13 mouse cellular contexts compared by ENCODE assay signal in the genomic region with DNA sequence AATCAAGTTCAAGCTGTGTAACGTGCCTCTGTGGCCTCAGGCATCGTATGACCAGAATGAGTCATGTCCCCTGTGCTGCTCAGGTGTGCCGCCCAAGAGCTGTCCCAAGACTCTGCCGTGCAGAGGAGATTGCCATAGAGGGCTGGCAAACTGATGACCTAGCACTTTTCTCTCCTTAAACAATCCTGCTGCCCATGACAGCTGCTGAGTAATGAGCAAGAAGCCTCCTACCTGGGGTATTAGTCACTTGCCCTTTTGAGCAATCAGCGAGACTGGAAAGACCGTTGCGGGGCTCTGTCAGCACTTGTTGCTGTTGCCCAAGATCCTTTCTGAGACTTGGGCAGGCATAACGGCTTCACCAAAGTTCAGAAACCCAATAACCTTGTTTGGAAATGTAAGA.
DNase-seq lines count a peak whose midpoint lies in the region; ATAC-seq and TF ChIP-seq lines count a peak whose summit lies in the region.
"Had no signal": no experiment of that assay in that cellular context is flagged by ENCODE, and none has a peak within 500 bp of the region (broad histone marks: within the 10 kb centered on the region; RNA-seq: fewer than 3 reads in every experiment).

No protein-coding gene starts in this region.

- H3K9ac ChIP-seq in neural tube, embryonic 15.5 days (replicated peaks), result no peak overlapping the region
- H3K9ac ChIP-seq: limb, embryonic 12.5 days had no signal

- no peak overlapping the region for H3K27ac ChIP-seq in cerebellum, adult 2 months (ENCODE audit: insufficient read depth, low read length)
- H3K27ac ChIP-seq in neural tube, embryonic 15.5 days (replicated peaks), result no peak overlapping the region
- H3K27ac ChIP-seq: limb, embryonic 12.5 days had no signal

- H3K9me3 ChIP-seq in neural tube, embryonic 15.5 days (replicated peaks), result no peaks in the 10 kb centered on the region
- H3K9me3 ChIP-seq: limb, embryonic 12.5 days had no signal

- H3K4me1 ChIP-seq in cerebellum, adult 2 months (ENCODE audit: control insufficient read depth, insufficient read depth, low read length), result peaks cover 3% of the 10 kb centered on the region; the same call in 1 of the 2 replicates
- H3K4me1 ChIP-seq in neural tube, embryonic 15.5 days, result 0 out of 2 replicates have a peak, but pooled peaks cover 8% of the 10 kb centered on the region

- H3K79me2 ChIP-seq in C2C12 (ENCODE audit: control insufficient read depth, insufficient read depth) (no peaks in the 10 kb centered on the region), myocyte (ENCODE audit: control insufficient read depth, insufficient read depth) (no peaks in the 10 kb centered on the region)

- no peak for TF ChIP-seq CTCF in cerebellum, adult 2 months (IDR thresholded peaks at IDR 0.05; ENCODE audit: borderline replicate concordance, insufficient read depth, low read depth, low read length)
- TF ChIP-seq CTCF in C2C12 (IDR thresholded peaks at IDR 0.05; ENCODE audit: control insufficient read depth, insufficient read depth, insufficient read length), result no peak

- H3K36me3 ChIP-seq in C2C12 (ENCODE audit: control insufficient read depth, insufficient read depth), result no peaks in the 10 kb centered on the region
- H3K36me3 ChIP-seq in myocyte (ENCODE audit: control insufficient read depth, insufficient read depth), result no peaks in the 10 kb centered on the region
- H3K36me3 ChIP-seq in neural tube, embryonic 15.5 days, result no peaks in the 10 kb centered on the region
- H3K36me3 ChIP-seq: limb, embryonic 12.5 days had no signal

- H3ac ChIP-seq in C2C12 (ENCODE audit: control insufficient read depth, insufficient read length, low read depth) (no peak overlapping the region), myocyte (ENCODE audit: control insufficient read depth, insufficient read length) (no peak overlapping the region)

- no peaks in the 10 kb centered on the region for H3K27me3 ChIP-seq in cerebellum, adult 2 months (ENCODE audit: control insufficient read depth, insufficient read depth, low read length)
- H3K27me3 ChIP-seq in C2C12 (ENCODE audit: control insufficient read depth, insufficient read depth, insufficient read length) (no peaks in the 10 kb centered on the region), myocyte (ENCODE audit: control insufficient read depth, insufficient read depth, insufficient read length) (no peaks in the 10 kb centered on the region)
- H3K27me3 ChIP-seq in neural tube, embryonic 15.5 days (replicated peaks), result 0 out of 2 replicates have a peak, but pooled peaks cover 5% of the 10 kb centered on the region
- H3K27me3 ChIP-seq: limb, embryonic 12.5 days had no signal

- no peaks in the 10 kb centered on the region for H3K79me3 ChIP-seq in C2C12 (ENCODE audit: low read depth)

- WGBS in cerebellum, adult 2 months, result 65% methylated on average over 8 of the region's 8 CpGs
- 89% methylated on average over 8 of the region's 8 CpGs for WGBS in neural tube, embryonic 15.5 days

- ATAC-seq in cerebellum, adult (ENCODE audit: insufficient number of reproducible peaks, low FRiP score, low TSS enrichment), result no peak
- no peak for ATAC-seq in neural tube, embryonic 15.5 days (ENCODE audit: low FRiP score)

- DNase-seq in cerebellum, adult 2 months, result peak; percentile 26 to 51
- peak; percentile 71 for DNase-seq in fibroblast of lung, adult 2 months (ENCODE audit: low read depth)
- DNase-seq in frontal cortex, postnatal 36 days (ENCODE audit: low spot score in 2 of 2), result no peak
- DNase-seq in spleen, postnatal 14 days (ENCODE audit: low spot score in 2 of 2), result no peak
- DNase-seq: cerebellum, adult 9-11 months; lung, postnatal 36 days; spleen, adult 18-20 months had no signal

- H3K4me3 ChIP-seq in cerebellum, adult 2 months (replicated peaks; ENCODE audit: insufficient read depth, low read depth, low read length), result no peak overlapping the region
- H3K4me3 ChIP-seq in C2C12 (ENCODE audit: insufficient read depth, poor library complexity, severe bottlenecking), result no peak overlapping the region
- H3K4me3 ChIP-seq in myocyte, result no peak overlapping the region
- H3K4me3 ChIP-seq in neural tube, embryonic 15.5 days (replicated peaks), result no peak overlapping the region
- H3K4me3 ChIP-seq: layer of hippocampus, adult 2 months; limb, embryonic 12.5 days had no signal

- H3K4me2 ChIP-seq in myocyte (ENCODE audit: low read depth), result no peak overlapping the region
- no peak overlapping the region for H3K4me2 ChIP-seq in neural tube, embryonic 15.5 days
- H3K4me2 ChIP-seq: limb, embryonic 12.5 days had no signal

- no peak for TF ChIP-seq POLR2A in cerebellum, adult 2 months (IDR thresholded peaks at IDR 0.05; ENCODE audit: borderline replicate concordance, insufficient read depth, low read length)
- TF ChIP-seq POLR2A in myocyte (IDR thresholded peaks at IDR 0.05; ENCODE audit: insufficient read length, low read depth), result no peak

TF ChIP-seq in C2C12, 6 proteins besides CTCF, POLR2A, EP300 and RAD21:
- TF ChIP-seq CEBPB (IDR thresholded peaks at IDR 0.05; ENCODE audit: low read depth), result peak; percentile 3
- no peak for TF ChIP-seq MYOG (IDR thresholded peaks at IDR 0.05; ENCODE audit: control insufficient read depth, extremely low read depth, insufficient read length)

TF ChIP-seq in myocyte, 11 proteins besides CTCF, POLR2A, EP300 and RAD21:
- TF ChIP-seq MYOG (IDR thresholded peaks at IDR 0.05; ENCODE audit: control insufficient read depth in 1 of 3, insufficient read depth in 1 of 3, insufficient read length in 2 of 3, low read depth in 2 of 3), result peak; percentile 8 to 70 (median 26)
- TF ChIP-seq TCF3 (IDR thresholded peaks at IDR 0.05; ENCODE audit: insufficient read length, low read depth), result no peak
- TF ChIP-seq MYOD1 (IDR thresholded peaks at IDR 0.05; ENCODE audit: control insufficient read depth in 1 of 3, insufficient read length in 2 of 3, low read depth in 2 of 3), result peak in 1 of 3 experiments; percentile 67
- TF ChIP-seq CEBPB (IDR thresholded peaks at IDR 0.05; ENCODE audit: insufficient read depth, poor library complexity, severe bottlenecking), result peak; percentile 59; the same call in 1 of the 2 replicates
- no peak for TF ChIP-seq TCF12 (IDR thresholded peaks at IDR 0.05; ENCODE audit: insufficient read depth, poor library complexity, severe bottlenecking)

Comparison
In these comparisons a context has a peak if more than half of its experiments do, and no peak if none do; other contexts are left out.
1. DNase-seq: peak in cerebellum, adult 2 months (2 of 2) and fibroblast of lung, adult 2 months (single experiment); none in frontal cortex, postnatal 36 days (0 of 2) and spleen, postnatal 14 days (0 of 2).